Mouse (Mus musculus): Measurements from ENCODE around the gene Il1rl2. TPM values are rescaled to one million over a fixed set of nuclear protein-coding genes. Genes with fewer than 3 reads are reported as not detected.

Il1rl2 gene
- polyA plus RNA-seq, 1 experiment from 2014 or later: 3.2 TPM

DNA sequence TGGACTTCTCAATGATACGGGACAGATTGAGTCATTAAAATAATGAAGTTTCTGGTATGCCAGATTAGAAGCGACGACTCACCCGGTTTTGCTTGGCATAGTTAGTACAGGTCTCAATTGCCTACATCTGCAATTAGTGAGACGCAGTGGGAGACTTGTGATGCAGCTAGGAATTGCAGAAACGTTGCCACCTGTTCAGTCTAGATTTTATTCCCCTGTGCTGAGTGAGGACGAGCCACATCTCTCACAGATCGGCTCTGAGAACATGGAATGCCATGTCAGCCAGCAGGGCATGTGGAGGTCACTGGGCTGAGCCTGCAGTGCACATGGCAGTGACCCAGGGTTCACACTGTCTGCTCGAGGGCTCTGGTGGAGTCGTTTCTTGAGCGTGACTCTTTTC, 38.4 kb downstream of the Il1rl2 start:
- Histone ChIP-seq H3K27ac (replicated peaks; ENCODE audit: low read depth, low read length) (no peak overlapping the region), H3K4me3 (ENCODE audit: low read depth, low read length) (no peak overlapping the region), H3K36me3 (replicated peaks; ENCODE audit: control insufficient read depth, insufficient read depth, low read depth, low read length) (no peaks in the 10 kb centered on the region), H3K9ac (replicated peaks; ENCODE audit: low read length) (no peak overlapping the region), H3K4me2 (ENCODE audit: low read depth, low read length) (no peak overlapping the region), H3K4me1 (ENCODE audit: control insufficient read depth, insufficient read depth, low read length) (no peaks in the 10 kb centered on the region), H3K9me3 (replicated peaks; ENCODE audit: control insufficient read depth, low read length) (no peaks in the 10 kb centered on the region), H3K27me3 (ENCODE audit: control insufficient read depth, insufficient read depth, low read length) (no peaks in the 10 kb centered on the region)
- ATAC-seq (replicated peaks; ENCODE audit: insufficient number of reproducible peaks, low FRiP score, low TSS enrichment, low read depth): no peak
- WGBS: 66% methylated on average over 11 of the region's 11 CpGs
- no peak for DNase-seq (ENCODE audit: low spot score)

DNA sequence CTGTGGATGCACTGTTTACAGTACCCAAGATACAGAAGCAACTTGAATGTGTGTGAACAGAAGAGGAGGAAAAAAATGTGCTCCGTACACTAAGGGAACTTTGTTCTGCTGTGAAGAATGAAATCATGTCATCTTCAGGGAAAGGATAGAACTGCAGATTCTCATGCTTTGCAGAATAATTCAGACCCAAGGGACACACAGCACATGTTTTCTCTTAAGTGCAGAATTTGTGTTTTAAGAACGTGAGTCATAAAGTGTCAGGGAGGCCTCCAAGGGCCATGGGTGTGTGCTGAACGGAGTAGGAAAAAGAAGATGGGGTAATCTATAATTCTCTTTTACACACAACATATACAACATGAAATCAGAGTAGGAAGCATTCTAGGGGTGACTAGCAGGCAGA, 48.5 kb downstream of the Il1rl2 start:
- DNase-seq (ENCODE audit: low spot score) (no peak), ATAC-seq (replicated peaks; ENCODE audit: insufficient number of reproducible peaks, low FRiP score, low TSS enrichment, low read depth) (no peak)
- no peak overlapping the region for H3K9ac ChIP-seq (replicated peaks; ENCODE audit: low read length)
- H3K27me3 ChIP-seq (ENCODE audit: control insufficient read depth, insufficient read depth, low read length): no peaks in the 10 kb centered on the region
- WGBS: 68% methylated on average over 3 of the region's 3 CpGs
- no peaks in the 10 kb centered on the region for H3K9me3 ChIP-seq (replicated peaks; ENCODE audit: control insufficient read depth, low read length)
- no peak overlapping the region for H3K27ac ChIP-seq (replicated peaks; ENCODE audit: low read depth, low read length)
- no peaks in the 10 kb centered on the region for H3K36me3 ChIP-seq (replicated peaks; ENCODE audit: control insufficient read depth, insufficient read depth, low read depth, low read length)
- H3K4me3 ChIP-seq (ENCODE audit: low read depth, low read length): no peak overlapping the region
- H3K4me2 ChIP-seq (ENCODE audit: low read depth, low read length): no peak overlapping the region
- H3K4me1 ChIP-seq (ENCODE audit: control insufficient read depth, insufficient read depth, low read length): no peaks in the 10 kb centered on the region; the same call in 1 of the 2 replicates

DNA sequence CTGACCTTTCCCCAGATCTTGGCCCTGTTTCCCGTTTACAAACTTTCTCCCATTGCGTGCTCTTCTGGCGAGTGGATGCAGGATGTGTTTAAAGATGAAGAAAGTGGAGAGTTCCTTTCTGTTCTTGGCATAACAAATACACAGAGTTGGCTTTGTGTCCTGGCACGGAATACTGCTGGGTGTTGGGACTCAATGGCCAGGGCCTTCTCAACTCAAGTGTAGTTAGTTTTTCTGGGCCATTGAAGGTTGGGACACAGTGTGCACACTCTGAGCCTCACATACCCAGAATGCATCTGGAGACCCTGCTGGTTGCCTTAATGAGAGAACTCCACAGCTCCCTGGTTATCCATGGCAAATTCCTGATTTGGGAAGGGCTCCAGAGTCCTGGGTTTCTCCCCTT, 50.7 kb downstream of the Il1rl2 start:
- ATAC-seq (replicated peaks; ENCODE audit: insufficient number of reproducible peaks, low FRiP score, low TSS enrichment, low read depth): no peak
- no peaks in the 10 kb centered on the region for H3K36me3 ChIP-seq (replicated peaks; ENCODE audit: control insufficient read depth, insufficient read depth, low read depth, low read length)
- WGBS: 86% methylated on average over 4 of the region's 4 CpGs
- no peaks in the 10 kb centered on the region for H3K27me3 ChIP-seq (ENCODE audit: control insufficient read depth, insufficient read depth, low read length)
- no peaks in the 10 kb centered on the region; the same call in 1 of the 2 replicates for H3K4me1 ChIP-seq (ENCODE audit: control insufficient read depth, insufficient read depth, low read length)
- no peak overlapping the region for H3K4me2 ChIP-seq (ENCODE audit: low read depth, low read length)
- H3K4me3 ChIP-seq (ENCODE audit: low read depth, low read length): no peak overlapping the region
- no peaks in the 10 kb centered on the region for H3K9me3 ChIP-seq (replicated peaks; ENCODE audit: control insufficient read depth, low read length)
- H3K9ac ChIP-seq (replicated peaks; ENCODE audit: low read length): no peak overlapping the region
- no peak for DNase-seq (ENCODE audit: low spot score)
- H3K27ac ChIP-seq (replicated peaks; ENCODE audit: low read depth, low read length): no peak overlapping the region

DNA sequence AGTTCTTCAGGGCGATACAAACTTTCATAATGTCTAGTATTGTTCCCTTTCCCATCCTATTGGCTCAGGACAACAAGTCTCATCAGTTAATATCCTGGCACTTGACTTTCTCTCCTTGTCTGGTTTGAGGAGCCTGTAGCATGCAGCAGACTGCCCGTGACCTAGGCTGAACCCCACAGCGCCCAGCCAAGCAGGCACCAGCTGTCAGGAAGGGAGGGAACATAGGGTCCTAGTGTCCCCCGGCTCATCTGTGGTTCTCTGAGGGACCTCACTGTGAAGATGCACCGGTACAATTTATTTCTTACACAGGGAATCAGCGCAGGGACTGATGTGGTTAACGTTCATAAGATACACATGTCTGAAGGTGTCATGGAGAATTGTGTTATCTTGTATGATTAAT, 52.3 kb downstream of the Il1rl2 start:
- Histone ChIP-seq H3K27ac (replicated peaks; ENCODE audit: low read depth, low read length) (no peak overlapping the region), H3K4me2 (ENCODE audit: low read depth, low read length) (no peak overlapping the region), H3K36me3 (replicated peaks; ENCODE audit: control insufficient read depth, insufficient read depth, low read depth, low read length) (no peaks in the 10 kb centered on the region), H3K27me3 (ENCODE audit: control insufficient read depth, insufficient read depth, low read length) (no peaks in the 10 kb centered on the region), H3K4me1 (ENCODE audit: control insufficient read depth, insufficient read depth, low read length) (no peaks in the 10 kb centered on the region; the same call in 1 of the 2 replicates), H3K9me3 (replicated peaks; ENCODE audit: control insufficient read depth, low read length) (no peaks in the 10 kb centered on the region), H3K4me3 (ENCODE audit: low read depth, low read length) (no peak overlapping the region), H3K9ac (replicated peaks; ENCODE audit: low read length) (no peak overlapping the region)
- ATAC-seq (replicated peaks; ENCODE audit: insufficient number of reproducible peaks, low FRiP score, low TSS enrichment, low read depth) (no peak), DNase-seq (ENCODE audit: low spot score) (no peak)
- 58% methylated on average over 7 of the region's 7 CpGs for WGBS

DNA sequence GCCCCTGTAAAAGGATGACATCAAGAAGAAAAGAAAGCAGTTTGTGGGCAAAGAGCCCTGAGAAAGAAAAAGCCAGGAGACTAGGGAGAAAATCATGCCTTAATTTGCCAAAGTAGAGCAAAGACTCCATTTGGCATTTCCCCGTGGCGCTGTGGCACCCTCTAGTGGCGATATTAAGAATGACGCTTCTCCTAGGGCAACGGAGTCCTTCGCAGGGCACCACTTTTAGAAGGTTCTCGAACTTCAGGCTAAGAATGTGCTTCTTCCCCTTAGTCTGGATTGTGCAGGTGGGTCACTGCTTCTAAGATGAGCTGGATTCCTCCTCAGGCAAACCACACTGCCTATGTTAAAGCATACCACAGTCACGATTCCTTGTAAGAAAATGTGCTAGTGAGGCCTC, 54.4 kb downstream of the Il1rl2 start:
- no peaks in the 10 kb centered on the region for H3K27me3 ChIP-seq (ENCODE audit: control insufficient read depth, insufficient read depth, low read length)
- no peak overlapping the region for H3K4me3 ChIP-seq (ENCODE audit: low read depth, low read length)
- DNase-seq (ENCODE audit: low spot score) (peak; percentile 84), ATAC-seq (replicated peaks; ENCODE audit: insufficient number of reproducible peaks, low FRiP score, low TSS enrichment, low read depth) (no peak; the same call in 1 of the 2 replicates)
- no peaks in the 10 kb centered on the region for H3K36me3 ChIP-seq (replicated peaks; ENCODE audit: control insufficient read depth, insufficient read depth, low read depth, low read length)
- no peaks in the 10 kb centered on the region for H3K9me3 ChIP-seq (replicated peaks; ENCODE audit: control insufficient read depth, low read length)
- no peak overlapping the region for H3K4me2 ChIP-seq (ENCODE audit: low read depth, low read length)
- WGBS: 16% methylated on average over 8 of the region's 8 CpGs
- no peaks in the 10 kb centered on the region; the same call in 1 of the 2 replicates for H3K4me1 ChIP-seq (ENCODE audit: control insufficient read depth, insufficient read depth, low read length)
- no peak overlapping the region for H3K27ac ChIP-seq (replicated peaks; ENCODE audit: low read depth, low read length)
- H3K9ac ChIP-seq (replicated peaks; ENCODE audit: low read length): no peak overlapping the region

DNA sequence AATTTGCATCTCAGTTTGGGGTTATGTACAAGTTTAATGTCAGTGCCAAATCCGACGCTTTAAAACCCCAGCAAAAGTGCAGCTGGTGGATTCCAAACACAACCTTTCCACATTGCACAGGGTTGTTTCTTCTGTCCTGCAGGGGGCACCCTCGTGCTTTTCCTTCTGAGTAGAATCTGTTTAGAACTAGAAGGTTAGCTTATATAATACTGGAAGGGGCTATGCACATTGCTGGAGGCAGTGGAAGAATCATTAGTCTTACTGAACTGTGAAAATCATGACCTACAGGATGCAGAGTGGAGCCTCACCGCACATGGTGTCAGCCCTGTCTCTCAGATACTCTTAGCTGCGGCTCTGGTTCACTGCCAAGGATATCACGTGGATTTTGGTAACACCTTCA, 55.7 kb downstream of the Il1rl2 start:
- ATAC-seq (replicated peaks; ENCODE audit: insufficient number of reproducible peaks, low FRiP score, low TSS enrichment, low read depth) (no peak), DNase-seq (ENCODE audit: low spot score) (peak; percentile 75)
- Histone ChIP-seq H3K4me2 (ENCODE audit: low read depth, low read length) (no peak overlapping the region), H3K27me3 (ENCODE audit: control insufficient read depth, insufficient read depth, low read length) (no peaks in the 10 kb centered on the region), H3K4me1 (ENCODE audit: control insufficient read depth, insufficient read depth, low read length) (no peaks in the 10 kb centered on the region; the same call in 1 of the 2 replicates), H3K36me3 (replicated peaks; ENCODE audit: control insufficient read depth, insufficient read depth, low read depth, low read length) (no peaks in the 10 kb centered on the region), H3K9ac (replicated peaks; ENCODE audit: low read length) (no peak overlapping the region), H3K27ac (replicated peaks; ENCODE audit: low read depth, low read length) (no peak overlapping the region), H3K4me3 (ENCODE audit: low read depth, low read length) (no peak overlapping the region), H3K9me3 (replicated peaks; ENCODE audit: control insufficient read depth, low read length) (no peaks in the 10 kb centered on the region)
- WGBS: 58% methylated on average over 6 of the region's 6 CpGs

DNA sequence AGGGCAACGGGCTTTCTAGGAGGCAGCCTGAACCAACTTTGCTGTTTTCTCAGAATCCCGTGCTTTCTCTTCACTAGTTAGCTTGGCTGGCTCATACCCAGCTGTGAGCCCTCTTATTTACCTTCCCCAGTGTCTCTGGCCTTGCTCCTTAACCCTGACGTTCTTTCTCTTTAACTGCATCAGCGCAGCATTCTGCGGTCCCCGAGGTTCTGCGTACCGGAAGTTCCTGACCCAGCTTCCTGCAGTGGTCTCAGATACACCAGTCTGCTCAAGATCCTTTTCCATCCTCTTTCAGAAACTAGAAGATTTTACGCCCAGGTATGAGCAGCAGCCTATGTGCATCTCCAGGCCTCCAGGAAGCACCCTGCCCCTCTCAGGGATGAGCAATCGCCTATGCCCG, 56.6 kb downstream of the Il1rl2 start:
- 86% methylated on average over 11 of the region's 11 CpGs for WGBS
- ATAC-seq (replicated peaks; ENCODE audit: insufficient number of reproducible peaks, low FRiP score, low TSS enrichment, low read depth): no peak
- no peak overlapping the region for H3K4me2 ChIP-seq (ENCODE audit: low read depth, low read length)
- no peaks in the 10 kb centered on the region; the same call in 1 of the 2 replicates for H3K4me1 ChIP-seq (ENCODE audit: control insufficient read depth, insufficient read depth, low read length)
- no peaks in the 10 kb centered on the region for H3K36me3 ChIP-seq (replicated peaks; ENCODE audit: control insufficient read depth, insufficient read depth, low read depth, low read length)
- no peaks in the 10 kb centered on the region for H3K9me3 ChIP-seq (replicated peaks; ENCODE audit: control insufficient read depth, low read length)
- H3K27me3 ChIP-seq (ENCODE audit: control insufficient read depth, insufficient read depth, low read length): no peaks in the 10 kb centered on the region
- DNase-seq (ENCODE audit: low spot score): no peak
- no peak overlapping the region for H3K9ac ChIP-seq (replicated peaks; ENCODE audit: low read length)
- no peak overlapping the region for H3K4me3 ChIP-seq (ENCODE audit: low read depth, low read length)
- H3K27ac ChIP-seq (replicated peaks; ENCODE audit: low read depth, low read length): no peak overlapping the region

DNA sequence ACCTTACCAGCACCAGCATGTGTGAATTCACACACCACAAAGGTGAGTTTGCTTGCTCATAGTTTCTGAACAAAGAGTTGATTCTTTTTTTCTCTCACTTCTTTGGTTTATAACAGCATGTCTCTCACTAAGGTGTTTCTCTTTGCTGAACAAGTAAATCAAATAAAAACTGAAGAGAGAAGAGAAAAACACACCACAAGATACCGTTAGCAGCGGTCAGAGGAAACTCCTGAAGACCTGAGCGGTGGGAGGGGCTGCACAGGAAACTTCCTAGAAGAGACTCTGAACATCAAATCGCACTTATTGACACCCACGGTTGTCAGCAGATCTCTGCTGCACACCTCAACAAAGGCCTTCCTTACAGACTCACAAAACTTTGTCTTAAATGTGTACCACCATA, 58.4 kb downstream of the Il1rl2 start:
- Histone ChIP-seq H3K4me2 (ENCODE audit: low read depth, low read length) (no peak overlapping the region), H3K36me3 (replicated peaks; ENCODE audit: control insufficient read depth, insufficient read depth, low read depth, low read length) (no peaks in the 10 kb centered on the region), H3K9me3 (replicated peaks; ENCODE audit: control insufficient read depth, low read length) (no peaks in the 10 kb centered on the region), H3K4me3 (ENCODE audit: low read depth, low read length) (no peak overlapping the region), H3K4me1 (ENCODE audit: control insufficient read depth, insufficient read depth, low read length) (no peaks in the 10 kb centered on the region), H3K27me3 (ENCODE audit: control insufficient read depth, insufficient read depth, low read length) (no peaks in the 10 kb centered on the region), H3K27ac (replicated peaks; ENCODE audit: low read depth, low read length) (no peak overlapping the region), H3K9ac (replicated peaks; ENCODE audit: low read length) (no peak overlapping the region)
- WGBS: 85% methylated on average over 5 of the region's 5 CpGs
- ATAC-seq (replicated peaks; ENCODE audit: insufficient number of reproducible peaks, low FRiP score, low TSS enrichment, low read depth) (no peak), DNase-seq (ENCODE audit: low spot score) (no peak)
